Mouse (Mus musculus) layer of hippocampus, postnatal 25 days (tissue): ENCODE data around the gene Frmd8. TPM values are rescaled to one million over a fixed set of nuclear protein-coding genes. Genes with fewer than 3 reads are reported as not detected.

Source experiments
- DNase-seq, 2 experiments: peaks; one replicate each; pipeline ENCODE4 v3.0.0; 2022; ENCODE audit warnings: mixed read lengths in 2 of 2, low spot score in 1 of 2; ENCODE audit errors: extremely low spot score in 1 of 2
- total RNA-seq, 2 experiments: library from RNA; stranded (reverse); gene quantifications; 2 replicates each; pipeline ENCODE4 v1.2.3; 2021

Gene Frmd8
- total RNA-seq, 2 experiments from 2014 or later, result 15.6 to 15.8 TPM

DNA sequence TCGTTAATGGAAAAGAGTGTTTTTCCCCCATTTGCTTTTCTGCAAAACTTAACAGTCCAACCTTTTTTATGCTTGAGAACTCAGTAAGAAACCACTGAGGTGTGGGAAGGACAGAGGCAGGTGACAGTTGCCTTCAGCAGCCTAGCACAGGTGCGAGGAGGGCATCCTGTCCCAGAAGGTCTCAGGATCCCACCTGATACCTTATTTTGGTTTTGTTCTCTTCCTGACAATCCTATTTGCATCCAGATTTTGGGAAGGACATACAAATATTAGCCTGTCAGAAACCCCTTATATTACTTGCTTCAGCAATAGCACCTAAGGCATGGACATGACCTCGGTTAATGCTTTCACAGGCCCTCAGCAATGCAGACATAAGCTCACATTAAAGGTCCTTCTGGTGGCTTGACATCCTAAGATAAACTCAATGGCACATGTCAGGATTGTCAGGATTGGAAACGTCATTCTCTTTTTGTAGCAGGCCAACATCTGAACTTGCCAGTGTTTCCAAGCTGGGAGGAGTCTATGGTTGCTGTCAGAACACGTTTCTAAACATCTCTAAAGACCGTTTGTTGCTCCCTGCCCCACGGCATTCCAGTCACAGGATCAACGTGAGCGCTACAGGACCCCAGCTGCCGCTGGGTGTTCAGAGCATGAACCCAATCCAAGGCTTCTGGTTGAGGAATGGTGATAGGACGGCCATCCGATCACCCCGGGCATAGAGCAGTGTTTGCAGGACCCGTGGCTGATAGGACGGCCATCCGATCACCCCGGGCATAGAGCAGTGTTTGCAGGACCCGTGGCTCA, 34.8 kb downstream of the Frmd8 start:
- DNase-seq, result no peak

- DNase-seq, result no peak
Measured at GRCm38 (mm10) chr19:5839317-5840085, 35.6 kb downstream of the Frmd8 start.

GRCm38 (mm10) chr19:5838892-5839165, 36.2 kb downstream of the Frmd8 start:
- DNase-seq, result no peak

- DNase-seq, result no peak
Measured at GRCm38 (mm10) chr19:5838136-5838891, 36.8 kb downstream of the Frmd8 start.

DNA sequence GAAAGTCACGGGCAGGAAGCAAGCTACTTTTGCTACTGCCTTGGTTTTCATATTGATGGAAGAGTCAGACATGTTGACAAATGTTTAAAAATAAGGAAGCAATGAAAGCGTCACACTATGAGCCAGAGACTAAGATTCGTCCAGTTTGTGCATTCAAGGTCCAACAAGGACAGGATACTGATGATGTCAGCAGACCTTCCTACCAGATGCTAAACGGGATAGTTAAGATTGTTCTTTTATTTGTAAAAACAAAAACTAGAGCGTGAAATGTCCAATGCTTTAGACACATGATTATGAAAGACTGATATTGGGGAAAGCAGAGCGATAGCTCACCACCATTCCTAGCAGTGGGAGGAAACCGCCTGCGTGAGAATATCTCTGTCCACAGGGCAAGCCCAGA, 37.5 kb downstream of the Frmd8 start:
- no peak for DNase-seq

- no peak for DNase-seq
Measured at GRCm38 (mm10) chr19:5836941-5837572, 38.0 kb downstream of the Frmd8 start.

DNA sequence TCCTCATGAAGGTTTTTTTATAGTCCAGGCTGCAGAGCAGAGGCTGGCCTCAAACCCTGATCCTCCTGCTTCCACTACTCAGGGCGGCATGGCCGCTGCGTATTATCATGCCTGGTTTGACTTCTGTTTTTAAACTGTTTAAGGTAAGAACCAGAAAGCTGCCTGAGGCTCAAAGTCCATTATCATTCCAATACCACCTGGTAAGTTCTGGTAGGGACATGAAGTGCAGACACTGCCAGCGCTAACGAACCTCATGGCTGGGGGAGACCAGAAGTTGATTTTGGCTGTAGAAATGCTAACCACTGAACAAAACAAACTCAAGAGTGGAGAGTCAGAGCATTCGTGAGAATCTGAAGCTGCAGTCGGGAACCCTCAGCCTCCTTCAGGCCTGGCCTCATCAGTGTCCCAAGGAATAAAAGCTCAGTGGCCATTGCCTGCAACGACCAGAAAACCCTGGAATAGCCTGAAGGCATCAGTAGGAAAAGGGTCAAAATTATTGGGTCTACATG, 39.1 kb downstream of the Frmd8 start:
- no peak for DNase-seq

DNA sequence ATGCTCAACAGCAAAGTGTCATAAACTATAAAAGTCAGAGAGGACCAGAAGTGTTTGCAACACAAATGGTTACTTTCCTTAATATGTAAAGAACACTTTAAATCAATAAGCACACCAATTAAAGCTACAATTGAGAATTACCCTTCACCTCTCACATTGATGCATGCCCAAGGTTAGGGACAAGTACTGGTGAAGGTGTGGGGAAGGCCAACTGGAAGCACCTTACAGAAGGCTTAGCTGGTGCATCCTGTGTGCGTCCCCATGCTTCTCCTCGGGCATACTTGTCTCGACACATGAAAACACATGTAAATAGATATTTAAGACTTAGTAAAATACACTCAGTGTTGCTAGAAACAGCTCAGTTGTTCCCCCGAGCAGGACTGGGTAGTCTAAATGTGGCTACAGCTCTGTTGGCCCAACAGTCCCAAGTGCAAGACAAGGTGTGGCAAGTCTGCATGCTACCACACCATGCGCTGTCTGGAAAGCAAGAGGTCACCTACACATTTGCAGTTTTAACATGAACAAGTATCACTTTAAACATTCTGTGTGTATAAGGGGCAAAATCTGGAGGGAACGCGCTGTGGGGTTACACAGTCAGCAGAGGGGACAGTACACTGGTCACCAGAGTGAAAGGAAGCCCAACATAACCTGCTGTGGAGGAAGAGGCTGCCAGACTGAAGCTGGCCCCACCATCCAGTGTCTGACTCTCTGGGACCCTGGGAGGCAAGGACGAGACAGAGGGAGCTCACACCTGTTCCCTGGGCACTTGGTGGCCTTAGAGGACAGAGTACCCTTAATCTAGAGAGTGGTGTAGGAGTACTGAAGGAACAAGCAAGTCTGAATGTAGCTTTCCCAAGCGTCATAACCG, 39.8 kb downstream of the Frmd8 start:
- no peak for DNase-seq

DNA sequence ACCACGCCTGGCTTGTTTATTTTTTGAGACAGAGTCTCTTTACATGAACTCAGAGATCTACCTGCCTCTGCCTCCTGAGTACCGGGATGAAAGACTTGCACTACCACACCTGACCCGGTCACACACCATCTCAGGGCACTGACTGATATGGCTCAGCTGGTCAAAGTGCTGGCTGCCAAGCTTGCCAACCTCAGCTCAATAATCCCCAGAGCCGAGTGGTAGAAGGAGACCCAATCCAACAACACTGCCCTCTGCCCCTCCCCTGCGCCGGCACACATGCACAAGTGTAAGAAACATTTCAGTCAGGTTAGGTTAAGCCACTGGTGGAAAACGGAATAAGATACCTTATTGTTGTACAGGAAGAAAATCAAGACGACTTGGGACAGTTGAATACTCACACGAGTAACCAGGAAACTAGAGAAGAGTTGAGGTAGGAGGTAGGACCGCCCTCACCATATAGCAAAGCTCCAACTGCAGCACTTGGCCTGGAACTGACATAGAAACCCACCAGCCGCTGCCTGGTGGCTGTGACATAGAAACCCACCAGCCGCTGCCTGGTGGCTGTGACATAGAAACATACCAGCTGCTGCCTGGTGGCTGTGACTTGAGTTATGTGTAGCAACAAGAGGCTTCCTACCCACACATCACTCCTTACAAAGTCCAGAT, 40.7 kb downstream of the Frmd8 start:
- no peak for DNase-seq

- no peak for DNase-seq
Measured at GRCm38 (mm10) chr19:5833287-5834100, 41.6 kb downstream of the Frmd8 start.

DNA sequence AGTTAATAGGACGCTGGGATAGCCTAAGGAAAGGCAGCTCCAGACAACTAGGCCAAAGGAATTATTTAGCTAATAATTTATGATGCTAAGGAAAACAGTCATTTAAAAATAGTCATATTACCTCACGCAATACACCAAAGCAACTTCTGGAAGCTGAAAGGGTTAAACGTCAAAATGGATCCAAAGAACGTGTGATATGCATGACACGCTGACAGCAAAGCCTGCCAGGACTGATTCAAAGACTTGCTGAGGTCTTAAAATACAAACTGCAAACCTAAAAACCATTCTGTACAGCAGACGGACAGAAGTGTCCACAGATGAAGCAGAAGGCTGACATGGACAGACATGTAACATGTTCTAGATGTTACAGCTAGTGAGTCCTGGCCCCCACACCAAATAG, 42.7 kb downstream of the Frmd8 start:
- no peak for DNase-seq

- DNase-seq, result no peak
Measured at GRCm38 (mm10) chr19:5831958-5832320, 43.1 kb downstream of the Frmd8 start.

- DNase-seq, result no peak
Measured at GRCm38 (mm10) chr19:5831224-5831957, 43.7 kb downstream of the Frmd8 start.

- DNase-seq, result no peak
Measured at GRCm38 (mm10) chr19:5830776-5831175, 44.3 kb downstream of the Frmd8 start.

- DNase-seq, result no peak
Measured at GRCm38 (mm10) chr19:5829958-5830615, 45.0 kb downstream of the Frmd8 start.

- no peak for DNase-seq
Measured at GRCm38 (mm10) chr19:5828905-5829304, 46.2 kb downstream of the Frmd8 start.

DNA sequence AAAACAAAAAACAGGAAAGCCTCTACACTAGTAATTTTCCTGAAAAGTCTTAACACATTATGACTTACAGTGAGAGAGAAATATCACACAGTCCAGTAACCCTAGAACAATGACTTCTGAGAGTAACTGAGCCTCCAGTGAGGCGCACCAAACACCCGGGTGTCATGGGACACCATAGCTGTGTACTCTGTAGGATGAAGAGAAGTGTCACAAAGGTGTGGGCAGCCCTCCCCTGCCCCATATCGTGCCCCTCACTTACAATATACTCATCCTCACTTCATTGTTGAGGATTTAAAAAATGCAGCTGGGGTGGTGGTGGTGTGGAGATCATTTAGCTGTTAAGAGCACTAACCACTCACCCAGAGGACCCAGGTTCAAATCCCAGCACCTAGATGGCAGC, 46.9 kb downstream of the Frmd8 start:
- DNase-seq, result no peak
